Mouse (Mus musculus) thymus, adult 2 months (tissue): ENCODE measurements at regions not wholly inside any gene's neighbourhood (a gene's known extent, or its start where the extent isn't known, plus 50 kb on each side); places are given as distances from the start of the nearest gene placed in this dataset.

ENCODE experiments used
- CTCF ChIP-seq: fragments of 200-500 bp; IDR thresholded peaks from 2 replicates; pipeline ENCODE4 v1.5.1; 2012; ENCODE audit warnings: mild to moderate bottlenecking, control low read depth, low read length, moderate library complexity, borderline replicate concordance; ENCODE audit not compliant: control insufficient read depth, poor library complexity, insufficient read depth; ENCODE audit errors: extremely low read depth
- POLR2A ChIP-seq: fragments of 200-500 bp; IDR thresholded peaks from 2 replicates; pipeline ENCODE4 v1.6.1; 2012; ENCODE audit warnings: mild to moderate bottlenecking, low read length, control low read depth, moderate library complexity; ENCODE audit not compliant: control insufficient read depth, poor library complexity, insufficient read depth; ENCODE audit errors: extremely low read depth

GRCm38 (mm10) chr11:52591596-52592180 lies 172.7 kb upstream of the Fstl4 start:
- TF ChIP-seq CTCF: no peak
- TF ChIP-seq POLR2A: no peak
